Mouse (Mus musculus): Measurements from ENCODE around the gene Wfdc9. TPM values are rescaled to one million over a fixed set of nuclear protein-coding genes. Genes with fewer than 3 reads are reported as not detected.
"Not testable (repeated sequence)": the region's sequence is repeated elsewhere in the genome, so short reads cannot be mapped to it uniquely, and the experiment has no call there.

Wfdc9 gene
- polyA plus RNA-seq, 1 experiment from 2014 or later = not detected

DNA sequence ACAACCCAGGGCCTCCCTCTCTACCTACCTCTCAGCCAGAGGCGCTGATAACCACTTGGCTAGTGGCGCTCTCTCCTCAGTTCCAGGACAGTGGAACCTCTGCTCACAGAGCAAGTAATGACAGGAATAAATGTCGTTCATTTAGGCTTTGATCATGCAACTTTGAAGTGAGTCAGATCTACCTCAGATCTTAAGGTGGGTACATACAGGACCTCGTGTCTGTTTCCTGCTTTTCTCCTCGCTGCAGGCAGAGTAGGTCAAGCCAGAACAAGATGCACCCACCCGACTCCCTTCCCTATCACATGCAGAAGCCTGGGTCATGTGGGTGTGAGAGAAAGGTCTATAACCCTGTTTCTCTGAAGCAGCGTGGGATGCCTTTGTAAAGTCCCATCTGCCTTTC lies 17.6 kb upstream of the Wfdc9 start, which contains the start of gene Wfdc11:
Gene Wfdc11 (minus strand): TSS at position 101 of the 400 bp plus-strand sequence.
- Histone ChIP-seq H3K4me3 (no peak within 1 kb of the TSS), H3K27me3 (no peaks in the 10 kb centered on the region), H3K27ac (no peak within 1 kb of the TSS), H3K9me3 (replicated peaks) (0 out of 2 replicates have a peak, but pooled peaks cover 3% of the 10 kb centered on the region), H3K4me2 (replicated peaks) (no peak within 1 kb of the TSS), H3K4me1 (0 out of 2 replicates have a peak, but pooled peaks cover 6% of the 10 kb centered on the region), H3K36me3 (no peaks in the 10 kb centered on the region), H3K9ac (no peak within 1 kb of the TSS)
- ATAC-seq (ENCODE audit: low FRiP score) = no peak
- WGBS = 83% methylated on average over 7 of the region's 7 CpGs

DNA sequence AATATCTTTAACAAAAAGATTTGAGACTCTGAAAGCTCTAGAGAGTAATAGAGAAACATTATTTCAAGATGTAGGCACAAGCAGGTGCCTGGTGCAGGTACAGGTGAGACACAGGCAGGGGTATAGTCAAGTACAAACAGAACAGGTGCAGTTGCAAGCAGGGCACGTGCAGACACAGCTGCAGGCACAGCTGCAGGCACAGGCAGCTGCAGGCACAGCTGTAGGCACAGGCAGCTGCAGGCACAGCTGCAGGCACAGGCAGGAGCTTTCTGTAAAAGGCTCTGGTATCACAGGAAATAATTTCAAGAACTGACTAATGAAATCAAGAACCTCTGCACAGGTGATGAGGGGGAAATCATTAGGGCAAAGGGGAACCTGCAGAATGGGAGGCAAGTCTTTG lies 14.6 kb upstream of the Wfdc9 start:
- ATAC-seq (ENCODE audit: low FRiP score) = no peak
- Histone ChIP-seq H3K36me3 (no peaks in the 10 kb centered on the region), H3K27ac (no peak overlapping the region), H3K27me3 (no peaks in the 10 kb centered on the region), H3K4me3 (no peak overlapping the region), H3K9me3 (replicated peaks) (0 out of 2 replicates have a peak, but pooled peaks cover 2% of the 10 kb centered on the region), H3K4me2 (replicated peaks) (no peak overlapping the region), H3K9ac (no peak overlapping the region), H3K4me1 (no peaks in the 10 kb centered on the region)
- 43% methylated on average over 1 of the region's 1 CpGs for WGBS

DNA sequence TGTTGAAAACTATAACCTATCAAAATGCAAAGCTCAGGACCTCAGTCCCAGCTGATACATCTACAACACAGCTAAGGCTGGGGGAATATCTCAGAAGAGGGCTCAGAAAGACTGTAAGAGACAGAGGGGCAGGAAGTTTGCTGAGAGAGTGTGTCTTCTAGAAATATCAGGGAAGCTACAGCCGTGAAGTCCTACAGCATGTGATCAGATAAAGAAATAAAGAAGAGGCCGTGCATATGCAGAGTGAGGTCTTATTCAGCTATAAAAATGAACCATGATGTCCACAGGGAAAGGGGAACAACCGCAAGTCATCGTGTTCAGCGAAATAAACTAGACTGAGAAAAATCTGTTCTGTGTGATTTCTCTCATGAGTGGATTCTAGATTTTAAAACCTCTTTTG lies 13.9 kb upstream of the Wfdc9 start:
- 0 out of 2 replicates have a peak, but pooled peaks cover 2% of the 10 kb centered on the region for H3K9me3 ChIP-seq (replicated peaks)
- H3K27ac ChIP-seq = no peak overlapping the region
- H3K9ac ChIP-seq = no peak overlapping the region
- H3K4me2 ChIP-seq (replicated peaks) = no peak overlapping the region
- H3K27me3 ChIP-seq = no peaks in the 10 kb centered on the region
- H3K4me3 ChIP-seq = no peak overlapping the region
- H3K36me3 ChIP-seq = no peaks in the 10 kb centered on the region
- 82% methylated on average over 5 of the region's 5 CpGs for WGBS
- ATAC-seq (ENCODE audit: low FRiP score) = no peak
- no peaks in the 10 kb centered on the region for H3K4me1 ChIP-seq

GRCm38 (mm10) chr2:164664851-164665250 lies 8.5 kb upstream of the Wfdc9 start:
- H3K4me1 ChIP-seq = no peaks in the 10 kb centered on the region
- no peaks in the 10 kb centered on the region for H3K36me3 ChIP-seq
- H3K27ac ChIP-seq = no peak overlapping the region
- H3K4me3 ChIP-seq = no peak overlapping the region
- 0 out of 2 replicates have a peak, but pooled peaks cover 2% of the 10 kb centered on the region for H3K9me3 ChIP-seq (replicated peaks)
- ATAC-seq (ENCODE audit: low FRiP score) = no peak
- 87% methylated on average over 7 of the region's 7 CpGs for WGBS
- no peak overlapping the region for H3K4me2 ChIP-seq (replicated peaks)
- no peak overlapping the region for H3K9ac ChIP-seq
- no peaks in the 10 kb centered on the region for H3K27me3 ChIP-seq

- Histone ChIP-seq H3K36me3 (no peaks in the 10 kb centered on the region), H3K4me3 (no peak within 1 kb of the TSS), H3K27ac (no peak within 1 kb of the TSS), H3K9ac (no peak within 1 kb of the TSS), H3K4me1 (no peaks in the 10 kb centered on the region), H3K9me3 (replicated peaks) (no peaks in the 10 kb centered on the region), H3K27me3 (no peaks in the 10 kb centered on the region), H3K4me2 (replicated peaks) (no peak within 1 kb of the TSS)
- WGBS = 18% methylated on average over 11 of the region's 11 CpGs
- ATAC-seq (ENCODE audit: low FRiP score) = no peak
Observed at GRCm38 (mm10) chr2:164655858-164656257, 525 bp downstream of the Wfdc9 start, which contains the start of gene Wfdc10. Gene Wfdc10 (plus strand): TSS chr2:164656046.

GRCm38 (mm10) chr2:164641881-164642673 lies 14.3 kb downstream of the Wfdc9 start:
- 83% methylated on average over 13 of the region's 13 CpGs for WGBS
- no peaks in the 10 kb centered on the region for H3K4me1 ChIP-seq
- H3K4me3 ChIP-seq = no peak overlapping the region
- no peaks in the 10 kb centered on the region for H3K27me3 ChIP-seq
- no peak overlapping the region for H3K27ac ChIP-seq
- no peaks in the 10 kb centered on the region for H3K9me3 ChIP-seq (replicated peaks)
- no peak for ATAC-seq (ENCODE audit: low FRiP score)
- no peaks in the 10 kb centered on the region for H3K36me3 ChIP-seq
- no peak overlapping the region for H3K9ac ChIP-seq
- no peak overlapping the region for H3K4me2 ChIP-seq (replicated peaks)

DNA sequence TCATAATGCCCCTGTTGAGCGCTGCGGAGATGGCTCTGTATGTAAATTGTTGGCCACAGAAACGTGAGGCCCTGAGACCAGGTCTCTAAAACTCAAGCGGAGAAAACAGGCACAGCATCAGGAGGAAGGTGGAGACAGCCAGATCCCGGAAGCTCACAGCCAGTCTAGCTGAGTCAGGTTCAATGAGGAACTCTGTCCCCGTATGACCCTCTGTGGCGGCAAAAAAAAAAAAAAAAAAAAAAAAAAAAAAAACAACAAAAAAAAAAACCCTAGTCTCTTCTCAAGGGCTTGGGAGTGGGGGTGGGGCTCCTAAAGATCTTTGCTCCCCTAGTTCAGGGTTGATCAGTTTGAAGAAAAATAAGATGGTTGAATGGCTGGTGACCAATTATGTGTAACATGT lies 15.3 kb downstream of the Wfdc9 start:
- Histone ChIP-seq H3K4me2 (replicated peaks) (no peak overlapping the region), H3K9me3 (replicated peaks) (no peaks in the 10 kb centered on the region), H3K36me3 (no peaks in the 10 kb centered on the region), H3K27me3 (no peaks in the 10 kb centered on the region), H3K27ac (no peak overlapping the region), H3K4me3 (no peak overlapping the region), H3K4me1 (no peaks in the 10 kb centered on the region), H3K9ac (no peak overlapping the region)
- ATAC-seq (ENCODE audit: low FRiP score) = no peak
- WGBS = 72% methylated on average over 7 of the region's 7 CpGs

- no peaks in the 10 kb centered on the region for H3K36me3 ChIP-seq
- no peak within 1 kb of the TSS for H3K9ac ChIP-seq
- H3K4me3 ChIP-seq = no peak within 1 kb of the TSS
- no peaks in the 10 kb centered on the region for H3K9me3 ChIP-seq (replicated peaks)
- ATAC-seq (ENCODE audit: low FRiP score) = no peak
- H3K4me2 ChIP-seq (replicated peaks) = no peak within 1 kb of the TSS
- no peaks in the 10 kb centered on the region for H3K27me3 ChIP-seq
- no peak within 1 kb of the TSS for H3K27ac ChIP-seq
- WGBS = 91% methylated on average over 3 of the region's 3 CpGs
- H3K4me1 ChIP-seq = no peaks in the 10 kb centered on the region
Observed at GRCm38 (mm10) chr2:164638696-164639095, 17.7 kb downstream of the Wfdc9 start, which contains the start of gene Wfdc16. Gene Wfdc16 (minus strand): TSS chr2:164638796.

DNA sequence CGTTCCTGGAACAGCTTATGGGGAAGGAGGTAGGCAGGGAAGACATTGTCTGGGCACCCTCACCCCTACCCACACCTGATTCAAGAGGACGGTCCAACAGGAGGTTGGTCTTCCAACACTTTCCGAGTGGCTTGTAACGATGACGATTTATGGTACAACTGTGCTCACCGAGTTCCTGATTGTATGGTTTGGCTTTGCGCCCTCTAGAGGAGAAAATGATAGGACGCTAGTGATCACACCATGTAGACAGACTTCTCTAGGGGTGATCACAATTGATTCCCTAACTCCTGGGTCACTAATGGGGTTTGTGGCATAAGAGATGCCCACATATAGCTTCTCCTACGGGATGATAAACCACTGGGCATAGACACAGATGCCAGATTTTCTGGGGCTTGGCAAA lies 21.1 kb downstream of the Wfdc9 start:
- whole genome bisulfite sequencing = 77% methylated on average over 9 of the region's 9 CpGs

DNA sequence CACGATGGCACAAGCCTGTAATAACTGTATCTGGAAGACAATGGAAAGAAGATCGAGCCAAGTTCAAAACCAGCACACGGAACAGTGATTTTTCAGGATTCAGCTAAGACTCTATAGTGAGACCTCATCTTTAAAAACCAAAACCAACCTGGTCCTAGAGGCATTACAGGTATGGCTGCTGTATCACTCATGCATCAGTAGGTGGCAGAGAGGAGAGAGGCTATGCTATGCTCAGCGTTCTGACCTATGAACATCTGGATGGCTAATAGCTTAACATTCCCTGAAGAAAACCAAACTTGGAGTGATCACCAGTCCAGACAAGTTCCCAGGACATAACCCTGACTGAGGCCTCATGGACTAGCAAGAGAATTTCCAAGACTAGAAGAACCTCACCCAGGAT lies 34.6 kb downstream of the Wfdc9 start:
- Histone ChIP-seq H3K4me2 (replicated peaks) (no peak overlapping the region), H3K9me3 (replicated peaks) (no peaks in the 10 kb centered on the region), H3K27ac (no peak overlapping the region), H3K9ac (no peak overlapping the region), H3K36me3 (no peaks in the 10 kb centered on the region), H3K4me1 (no peaks in the 10 kb centered on the region), H3K4me3 (no peak overlapping the region), H3K27me3 (no peaks in the 10 kb centered on the region)
- WGBS = 89% methylated on average over 4 of the region's 4 CpGs
- ATAC-seq (ENCODE audit: low FRiP score) = no peak

More for the DNA sequence above, 21.1 kb downstream of the Wfdc9 start:
- no peak for ATAC-seq (ENCODE audit: low FRiP score)
- Histone ChIP-seq H3K4me2 (replicated peaks) (no peak overlapping the region), H3K9ac (no peak overlapping the region), H3K36me3 (no peaks in the 10 kb centered on the region), H3K4me3 (no peak overlapping the region), H3K27me3 (no peaks in the 10 kb centered on the region), H3K27ac (no peak overlapping the region), H3K9me3 (replicated peaks) (no peaks in the 10 kb centered on the region), H3K4me1 (no peaks in the 10 kb centered on the region)

DNA sequence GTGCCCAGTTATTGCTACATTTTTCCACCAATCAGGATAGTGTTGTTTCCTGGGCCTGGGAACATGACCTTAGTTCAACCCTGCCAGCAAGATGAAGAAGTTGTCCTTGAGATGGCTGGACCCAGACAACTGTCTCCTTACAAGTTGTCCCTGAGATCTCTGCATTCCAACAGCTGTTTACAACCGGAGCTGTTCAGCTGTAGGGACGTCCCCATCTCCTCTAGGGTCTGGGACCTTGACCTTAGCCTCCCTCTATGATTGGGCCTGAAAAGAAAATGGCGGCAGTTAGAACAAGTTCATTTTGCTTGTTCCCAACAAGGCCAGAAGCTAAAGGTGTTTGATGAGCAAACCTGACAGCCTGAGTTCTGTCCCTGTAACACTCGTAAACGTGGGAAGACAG lies 37.3 kb downstream of the Wfdc9 start:
- no peak for ATAC-seq (ENCODE audit: low FRiP score)
- 87% methylated on average over 5 of the region's 5 CpGs for WGBS
- Histone ChIP-seq H3K4me2 (replicated peaks) (no peak overlapping the region), H3K27ac (no peak overlapping the region), H3K27me3 (no peaks in the 10 kb centered on the region), H3K4me3 (no peak overlapping the region), H3K4me1 (no peaks in the 10 kb centered on the region), H3K36me3 (no peaks in the 10 kb centered on the region), H3K9ac (no peak overlapping the region), H3K9me3 (replicated peaks) (no peaks in the 10 kb centered on the region)

DNA sequence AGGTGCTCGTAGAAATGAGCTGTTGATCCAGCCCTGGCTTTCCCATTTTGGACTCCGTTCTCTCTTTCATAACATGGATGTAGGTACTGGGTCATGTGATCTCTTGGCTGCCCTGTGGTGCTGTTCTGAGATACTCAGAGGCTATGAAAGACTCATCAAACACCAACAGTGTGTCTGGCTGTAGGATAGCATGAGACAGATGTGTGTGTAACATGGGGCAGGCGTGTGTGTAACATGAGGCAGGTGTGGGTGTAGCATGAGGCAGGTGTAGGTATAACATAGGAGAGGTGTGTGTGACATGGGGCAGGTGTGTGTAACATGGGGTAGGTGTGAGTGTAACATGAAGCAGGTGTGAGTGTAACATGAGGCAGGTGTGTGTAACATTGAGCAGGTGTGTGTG lies 41.0 kb downstream of the Wfdc9 start:
- no peaks in the 10 kb centered on the region for H3K27me3 ChIP-seq
- 96% methylated on average over 3 of the region's 3 CpGs for WGBS
- no peak overlapping the region for H3K4me2 ChIP-seq (replicated peaks)
- no peak overlapping the region for H3K9ac ChIP-seq
- no peaks in the 10 kb centered on the region for H3K4me1 ChIP-seq
- no peak overlapping the region for H3K27ac ChIP-seq
- no peaks in the 10 kb centered on the region for H3K36me3 ChIP-seq
- no peak for ATAC-seq (ENCODE audit: low FRiP score)
- no peaks in the 10 kb centered on the region for H3K9me3 ChIP-seq (replicated peaks)
- H3K4me3 ChIP-seq = no peak overlapping the region

GRCm38 (mm10) chr2:164613471-164613870 lies 42.9 kb downstream of the Wfdc9 start, which contains the start of the genes Wfdc6b and Wfdc8:
Gene Wfdc6b (plus strand): TSS chr2:164613522.
Gene Wfdc8 (minus strand): TSS chr2:164613626.
- H3K9me3 ChIP-seq (replicated peaks); H3K9ac ChIP-seq; H3K27me3 ChIP-seq; H3K4me2 ChIP-seq (replicated peaks); ATAC-seq (ENCODE audit: low FRiP score); H3K36me3 ChIP-seq; H3K27ac ChIP-seq; H3K4me1 ChIP-seq; H3K4me3 ChIP-seq: not testable (repeated sequence)
- WGBS = 69% methylated on average over 8 of the region's 8 CpGs

All from hindbrain, embryonic 12.5 days (tissue).